In genomic region chr17:23725477-23725876, GRCm38 (mm10) we compare ENCODE assay signal across 8 mouse cellular contexts. TPM values are rescaled to one million over a fixed set of nuclear protein-coding genes. Genes with fewer than 3 reads are reported as not detected.
DNase-seq lines count a peak whose midpoint lies in the region; ATAC-seq and TF ChIP-seq lines count a peak whose summit lies in the region.

No protein-coding gene starts in this region.

- 47% methylated on average over 4 of the region's 4 CpGs for WGBS in kidney, embryonic 16.5 days
- 49% methylated on average over 4 of the region's 4 CpGs for WGBS in bone marrow, adult 2 months
- WGBS in intestine, embryonic 14.5 days: 53% methylated on average over 4 of the region's 4 CpGs
- WGBS in neural tube, embryonic 12.5 days: 64% methylated on average over 4 of the region's 4 CpGs

- H3K27ac ChIP-seq in kidney, embryonic 16.5 days (ENCODE audit: low read length): no peak overlapping the region; the same call in 1 of the 2 replicates
- no peak overlapping the region for H3K27ac ChIP-seq in bone marrow, adult 2 months (ENCODE audit: control insufficient read depth, insufficient read depth, low read depth, low read length, poor library complexity)
- peak overlapping the region; percentile 70 for H3K27ac ChIP-seq in intestine, embryonic 14.5 days (ENCODE audit: low read depth)
- H3K27ac ChIP-seq in neural tube, embryonic 12.5 days: no peak overlapping the region

- peaks cover 12% of the 10 kb centered on the region for H3K4me1 ChIP-seq in kidney, embryonic 16.5 days (ENCODE audit: insufficient read depth, low read length)
- H3K4me1 ChIP-seq in bone marrow, adult 2 months (ENCODE audit: control insufficient read depth, insufficient read depth, low read length): no peaks in the 10 kb centered on the region; the same call in 1 of the 2 replicates
- no peaks in the 10 kb centered on the region; the same call in 1 of the 2 replicates for H3K4me1 ChIP-seq in intestine, embryonic 14.5 days (replicated peaks; ENCODE audit: control insufficient read depth, insufficient read depth, low read length)
- H3K4me1 ChIP-seq in neural tube, embryonic 12.5 days: peaks cover 4% of the 10 kb centered on the region; the same call in 1 of the 2 replicates

- peak overlapping the region; percentile 84 for H3K4me3 ChIP-seq in kidney, embryonic 16.5 days (ENCODE audit: low read length)
- peak overlapping the region; percentile 83 for H3K4me3 ChIP-seq in bone marrow, adult 2 months (replicated peaks; ENCODE audit: control insufficient read depth, low read depth, low read length)
- peak overlapping the region; percentile 73 for H3K4me3 ChIP-seq in intestine, embryonic 14.5 days (ENCODE audit: low read depth, low read length)
- H3K4me3 ChIP-seq in neural tube, embryonic 12.5 days: peak overlapping the region; percentile 90; the same call in 1 of the 2 replicates

- TF ChIP-seq CTCF in bone marrow, adult 2 months (IDR thresholded peaks at IDR 0.05; ENCODE audit: control insufficient read depth, insufficient read depth, low read length): no peak

- peak overlapping the region; percentile 73 for H3K9ac ChIP-seq in kidney, embryonic 16.5 days (replicated peaks; ENCODE audit: low read length)
- peak overlapping the region; percentile 77 for H3K9ac ChIP-seq in intestine, embryonic 14.5 days (ENCODE audit: low read length)
- peak overlapping the region; percentile 38; the same call in 1 of the 2 replicates for H3K9ac ChIP-seq in neural tube, embryonic 12.5 days

- H3K9me3 ChIP-seq in kidney, embryonic 16.5 days (ENCODE audit: low read length): no peaks in the 10 kb centered on the region
- no peaks in the 10 kb centered on the region for H3K9me3 ChIP-seq in intestine, embryonic 14.5 days (ENCODE audit: control insufficient read depth, low read length)
- no peaks in the 10 kb centered on the region for H3K9me3 ChIP-seq in neural tube, embryonic 12.5 days

- no peaks in the 10 kb centered on the region for H3K36me3 ChIP-seq in kidney, embryonic 16.5 days (ENCODE audit: insufficient read depth, low read length)
- no peaks in the 10 kb centered on the region for H3K36me3 ChIP-seq in intestine, embryonic 14.5 days (ENCODE audit: control insufficient read depth, insufficient read depth, low read length)
- no peaks in the 10 kb centered on the region for H3K36me3 ChIP-seq in neural tube, embryonic 12.5 days

- H3K27me3 ChIP-seq in kidney, embryonic 16.5 days (ENCODE audit: insufficient read depth, low read length): no peaks in the 10 kb centered on the region
- no peaks in the 10 kb centered on the region for H3K27me3 ChIP-seq in intestine, embryonic 14.5 days (replicated peaks; ENCODE audit: control insufficient read depth, insufficient read depth, low read length)
- no peaks in the 10 kb centered on the region for H3K27me3 ChIP-seq in neural tube, embryonic 12.5 days (replicated peaks)

- no peak for TF ChIP-seq POLR2A in bone marrow, adult 2 months (IDR thresholded peaks at IDR 0.05; ENCODE audit: borderline replicate concordance, control insufficient read depth, low read depth, low read length)

- no peak for DNase-seq in kidney, postnatal 14 days
- no peak for DNase-seq in intestine, embryonic 14.5 days (ENCODE audit: low spot score)
- no peak for DNase-seq in layer of hippocampus, adult 18-20 months (ENCODE audit: low spot score in 2 of 2)
- DNase-seq in T-cell, adult 2 months (ENCODE audit: low spot score): no peak
- no peak for DNase-seq in right cerebral cortex, postnatal 10 days (ENCODE audit: low spot score in 2 of 2)

- no peak for ATAC-seq in kidney, embryonic 16.5 days (ENCODE audit: low FRiP score, low TSS enrichment)
- ATAC-seq in intestine, embryonic 14.5 days (replicated peaks; ENCODE audit: low FRiP score, low TSS enrichment, low read depth): no peak
- ATAC-seq in neural tube, embryonic 12.5 days (ENCODE audit: low FRiP score, low read depth): no peak

- peak overlapping the region; percentile 59 for H3K4me2 ChIP-seq in kidney, embryonic 16.5 days (replicated peaks; ENCODE audit: low read depth, low read length)
- peak overlapping the region; percentile 57 for H3K4me2 ChIP-seq in intestine, embryonic 14.5 days (ENCODE audit: low read length)
- H3K4me2 ChIP-seq in neural tube, embryonic 12.5 days (replicated peaks): peak overlapping the region; percentile 96

RNA-seq across cellular contexts. Expression of gene Pkmyt1, which starts 0.7 kb away (rescaled TPM):
- polyA plus RNA-seq in kidney, embryonic 16.5 days (2015; fragmentation: Nextera tagmentation; extraction: Ambion mirVana): 53.0 and 56.2 TPM in 2 replicates
- polyA plus RNA-seq in bone marrow, adult 2 months (2011; ENCODE audit: insufficient read depth, insufficient read length, low replicate concordance, missing spikeins): 48.5 and 85.5 TPM in 2 replicates
- 53.6 and 57.9 TPM in 2 replicates for polyA plus RNA-seq in intestine, embryonic 14.5 days (2014; fragmentation: Nextera tagmentation; extraction: Ambion mirVana)
- polyA plus RNA-seq in neural tube, embryonic 12.5 days (2016; fragmentation: Nextera tagmentation; extraction: Ambion mirVana): 32.7 and 34.1 TPM in 2 replicates
- 1 to 10 TPM; 3.4 to 3.8 TPM for total RNA-seq in layer of hippocampus, adult 18-20 months (2021)

RNA-seq across cellular contexts. Expression of gene 1520401A03Rik, which starts 2.9 kb away (rescaled TPM):
- polyA plus RNA-seq in kidney, embryonic 16.5 days (2015; fragmentation: Nextera tagmentation; extraction: Ambion mirVana): 0.15 and 0.61 TPM in 2 replicates
- polyA plus RNA-seq in bone marrow, adult 2 months (2011; ENCODE audit: insufficient read depth, insufficient read length, low replicate concordance, missing spikeins): 0.90 and 3.5 TPM in 2 replicates
- 0.04 TPM in 1 of 2 replicates, not detected in the other for polyA plus RNA-seq in intestine, embryonic 14.5 days (2014; fragmentation: Nextera tagmentation; extraction: Ambion mirVana)
- polyA plus RNA-seq in neural tube, embryonic 12.5 days (2016; fragmentation: Nextera tagmentation; extraction: Ambion mirVana): 0.79 and 1.1 TPM in 2 replicates
- under 1 TPM in 1 of 2 experiments, not detected in 1; 0.33 TPM for total RNA-seq in layer of hippocampus, adult 18-20 months (2021)

RNA-seq across cellular contexts. Expression of gene Paqr4, which starts 15.2 kb away (rescaled TPM):
- polyA plus RNA-seq in kidney, embryonic 16.5 days (2015; fragmentation: Nextera tagmentation; extraction: Ambion mirVana): 22.9 and 25.4 TPM in 2 replicates
- 6.4 and 8.1 TPM in 2 replicates for polyA plus RNA-seq in bone marrow, adult 2 months (2011; ENCODE audit: insufficient read depth, insufficient read length, low replicate concordance, missing spikeins)
- 18.4 and 18.6 TPM in 2 replicates for polyA plus RNA-seq in intestine, embryonic 14.5 days (2014; fragmentation: Nextera tagmentation; extraction: Ambion mirVana)
- 41.7 and 41.8 TPM in 2 replicates for polyA plus RNA-seq in neural tube, embryonic 12.5 days (2016; fragmentation: Nextera tagmentation; extraction: Ambion mirVana)
- 10 to 100 TPM; 52.0 to 53.6 TPM for total RNA-seq in layer of hippocampus, adult 18-20 months (2021)

RNA-seq across cellular contexts. Expression of gene Kremen2, which starts 20.2 kb away (rescaled TPM):
- polyA plus RNA-seq in kidney, embryonic 16.5 days (2015; fragmentation: Nextera tagmentation; extraction: Ambion mirVana): 0.81 and 1.3 TPM in 2 replicates
- not detected in 2 replicates for polyA plus RNA-seq in bone marrow, adult 2 months (2011; ENCODE audit: insufficient read depth, insufficient read length, low replicate concordance, missing spikeins)
- 0.16 and 0.19 TPM in 2 replicates for polyA plus RNA-seq in intestine, embryonic 14.5 days (2014; fragmentation: Nextera tagmentation; extraction: Ambion mirVana)
- polyA plus RNA-seq in neural tube, embryonic 12.5 days (2016; fragmentation: Nextera tagmentation; extraction: Ambion mirVana): 5.8 and 6.1 TPM in 2 replicates
- under 1 TPM; 0.30 to 0.52 TPM for total RNA-seq in layer of hippocampus, adult 18-20 months (2021)

RNA-seq across cellular contexts. Expression of gene Cldn9, which starts 41.7 kb away (rescaled TPM):
- 60.0 and 63.5 TPM in 2 replicates for polyA plus RNA-seq in kidney, embryonic 16.5 days (2015; fragmentation: Nextera tagmentation; extraction: Ambion mirVana)
- polyA plus RNA-seq in bone marrow, adult 2 months (2011; ENCODE audit: insufficient read depth, insufficient read length, low replicate concordance, missing spikeins): not detected in 2 replicates
- polyA plus RNA-seq in intestine, embryonic 14.5 days (2014; fragmentation: Nextera tagmentation; extraction: Ambion mirVana): 1.1 and 1.3 TPM in 2 replicates
- 0.74 and 1.9 TPM in 2 replicates for polyA plus RNA-seq in neural tube, embryonic 12.5 days (2016; fragmentation: Nextera tagmentation; extraction: Ambion mirVana)
- not detected for total RNA-seq in layer of hippocampus, adult 18-20 months (2021)
